ENCODE assay signal across 25 mouse cellular contexts in the genomic region with DNA sequence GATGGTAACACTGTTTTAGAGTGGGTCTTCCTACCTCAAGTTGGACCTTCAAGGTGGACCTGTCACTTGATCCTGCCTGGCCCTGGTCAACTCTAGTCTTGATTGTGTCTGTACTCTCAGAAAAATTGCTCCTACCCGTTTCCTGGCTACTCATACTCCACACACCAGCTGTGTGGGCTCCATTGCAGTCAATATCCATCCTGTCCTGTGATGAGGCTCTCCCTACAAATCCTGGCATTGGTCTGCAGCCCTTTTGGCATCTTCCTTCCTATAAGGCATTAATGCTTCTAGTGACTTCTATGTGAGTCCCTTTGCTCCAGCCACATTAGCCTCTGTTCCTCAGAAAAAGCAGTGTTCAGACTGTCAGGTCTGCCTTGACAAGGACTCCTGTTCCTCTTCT.
"Had no signal": no experiment of that assay in that cellular context is flagged by ENCODE, and none has a peak within 500 bp of the region (broad histone marks: within the 10 kb centered on the region; RNA-seq: fewer than 3 reads in every experiment).

No protein-coding gene starts in this region.

- H3K9ac ChIP-seq: forebrain, postnatal 0 days; heart, embryonic 13.5 days; heart, embryonic 15.5 days; hindbrain, embryonic 13.5 days; hindbrain, embryonic 15.5 days; kidney, embryonic 15.5 days; limb, embryonic 13.5 days; limb, embryonic 15.5 days had no signal

- H3K9me3 ChIP-seq: heart, embryonic 10.5 days; heart, embryonic 13.5 days; heart, embryonic 15.5 days; hindbrain, embryonic 15.5 days; kidney, embryonic 15.5 days; limb, embryonic 13.5 days; limb, embryonic 15.5 days had no signal

- H3K4me2 ChIP-seq: heart, embryonic 13.5 days; heart, embryonic 15.5 days; hindbrain, embryonic 13.5 days; hindbrain, embryonic 15.5 days; kidney, embryonic 15.5 days; limb, embryonic 13.5 days; limb, embryonic 15.5 days had no signal

- H3K27me3 ChIP-seq: heart, embryonic 13.5 days; heart, embryonic 15.5 days; hindbrain, embryonic 13.5 days; hindbrain, embryonic 15.5 days; kidney, embryonic 15.5 days; limb, embryonic 13.5 days; limb, embryonic 15.5 days had no signal

- H3K4me3 ChIP-seq: heart, embryonic 10.5 days; heart, embryonic 13.5 days; heart, embryonic 15.5 days; hindbrain, embryonic 13.5 days; hindbrain, embryonic 15.5 days; kidney, embryonic 15.5 days; limb, embryonic 13.5 days; limb, embryonic 15.5 days had no signal

- H3K4me1 ChIP-seq: heart, embryonic 10.5 days; heart, embryonic 13.5 days; heart, embryonic 15.5 days; kidney, embryonic 15.5 days; limb, embryonic 13.5 days; limb, embryonic 15.5 days had no signal

- DNase-seq: forebrain, postnatal 0 days; gastrocnemius, postnatal 14 days; gastrocnemius, postnatal 36 days; heart, adult 18-20 months; heart, postnatal 14 days; heart, postnatal 36 days; kidney, adult 11 months; kidney, adult 2 months; kidney, adult 9 months; kidney, postnatal 14 days; kidney, postnatal 36 days; layer of hippocampus, adult 9-11 months; layer of hippocampus, postnatal 36 days; left cerebral cortex, postnatal 4 days had no signal

- H3K27ac ChIP-seq: heart, embryonic 10.5 days; heart, embryonic 13.5 days; heart, embryonic 15.5 days; hindbrain, embryonic 13.5 days; hindbrain, embryonic 15.5 days; hindbrain, postnatal 0 days; kidney, embryonic 15.5 days; kidney, postnatal 0 days; limb, embryonic 13.5 days; limb, embryonic 15.5 days had no signal

- ATAC-seq: forebrain, postnatal 0 days; hindbrain, postnatal 0 days; intestine, embryonic 16.5 days had no signal

- H3K36me3 ChIP-seq: heart, embryonic 10.5 days; heart, embryonic 13.5 days; heart, embryonic 15.5 days; hindbrain, embryonic 13.5 days; hindbrain, embryonic 15.5 days; kidney, embryonic 15.5 days; limb, embryonic 13.5 days; limb, embryonic 15.5 days had no signal
